Comparison of ENCODE assay signal across 17 mouse cellular contexts in the genomic region with DNA sequence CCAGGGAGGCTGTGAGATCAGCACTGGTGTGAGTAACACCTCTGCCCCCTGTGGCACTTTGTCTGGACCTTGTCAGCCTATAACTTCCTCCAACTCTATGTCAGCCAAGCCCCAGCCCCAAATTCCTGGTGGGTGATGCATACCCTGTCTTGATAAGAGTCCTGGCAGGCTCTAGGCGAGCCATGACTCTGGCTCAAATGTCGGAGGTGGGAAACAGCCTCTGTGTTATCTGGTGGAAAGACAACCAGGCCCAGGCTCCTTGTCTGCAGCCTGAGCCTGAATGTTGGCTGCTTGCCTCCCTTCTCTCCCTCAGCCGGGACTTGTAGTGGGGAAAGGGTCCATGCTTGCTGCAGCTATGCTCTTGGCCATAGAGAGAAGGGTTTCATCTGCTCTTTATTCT. TPM values are rescaled to one million over a fixed set of nuclear protein-coding genes. Genes with fewer than 3 reads are reported as not detected.
DNase-seq lines count a peak whose midpoint lies in the region; ATAC-seq and TF ChIP-seq lines count a peak whose summit lies in the region.
"Had no signal": no experiment of that assay in that cellular context is flagged by ENCODE, and none has a peak within 500 bp of the region (broad histone marks: within the 10 kb centered on the region; RNA-seq: fewer than 3 reads in every experiment).

No protein-coding gene starts in this region.

- TF ChIP-seq POLR2A in limb, embryonic 14.5 days (IDR thresholded peaks at IDR 0.05; ENCODE audit: borderline replicate concordance, extremely low read depth, insufficient read depth, insufficient read length) = no peak

- H3K36me3 ChIP-seq in heart, embryonic 10.5 days = no peaks in the 10 kb centered on the region
- no peaks in the 10 kb centered on the region for H3K36me3 ChIP-seq in lung, embryonic 15.5 days
- no peaks in the 10 kb centered on the region for H3K36me3 ChIP-seq in embryonic facial prominence, embryonic 14.5 days (ENCODE audit: control insufficient read depth, insufficient read depth, low read length)
- H3K36me3 ChIP-seq in limb, embryonic 14.5 days (ENCODE audit: control insufficient read depth, insufficient read depth, low read length) = no peaks in the 10 kb centered on the region
- H3K36me3 ChIP-seq: embryonic facial prominence, embryonic 15.5 days had no signal

- no peak overlapping the region for H3K4me2 ChIP-seq in lung, embryonic 15.5 days
- no peak overlapping the region for H3K4me2 ChIP-seq in embryonic facial prominence, embryonic 14.5 days (ENCODE audit: low read depth, low read length)
- H3K4me2 ChIP-seq in limb, embryonic 14.5 days (replicated peaks; ENCODE audit: low read depth, low read length, severe bottlenecking) = no peak overlapping the region
- H3K4me2 ChIP-seq: embryonic facial prominence, embryonic 15.5 days; forebrain, embryonic 13.5 days; midbrain, embryonic 11.5 days had no signal

- peaks cover 53% of the 10 kb centered on the region for H3K4me1 ChIP-seq in heart, embryonic 10.5 days
- H3K4me1 ChIP-seq in lung, embryonic 15.5 days = peaks cover 12% of the 10 kb centered on the region
- peaks cover 38% of the 10 kb centered on the region for H3K4me1 ChIP-seq in embryonic facial prominence, embryonic 14.5 days (ENCODE audit: control insufficient read depth, insufficient read depth, low read length)
- H3K4me1 ChIP-seq in limb, embryonic 14.5 days (ENCODE audit: control insufficient read depth, insufficient read depth, low read length) = peaks cover 47% of the 10 kb centered on the region

- 6% methylated on average over 3 of the region's 3 CpGs for WGBS in heart, embryonic 10.5 days
- 15% methylated on average over 3 of the region's 3 CpGs for WGBS in lung, embryonic 15.5 days
- 45% methylated on average over 3 of the region's 3 CpGs for WGBS in embryonic facial prominence, embryonic 14.5 days
- 55% methylated on average over 3 of the region's 3 CpGs for WGBS in limb, embryonic 14.5 days

- no peak overlapping the region for H3K9ac ChIP-seq in lung, embryonic 15.5 days
- no peak overlapping the region for H3K9ac ChIP-seq in embryonic facial prominence, embryonic 14.5 days (ENCODE audit: low read depth, low read length)
- no peak overlapping the region for H3K9ac ChIP-seq in limb, embryonic 14.5 days (ENCODE audit: low read depth, low read length, severe bottlenecking)
- H3K9ac ChIP-seq: embryonic facial prominence, embryonic 15.5 days; forebrain, embryonic 13.5 days had no signal

- H3K27ac ChIP-seq in heart, embryonic 10.5 days = peak overlapping the region; percentile 66
- H3K27ac ChIP-seq in lung, embryonic 15.5 days = no peak overlapping the region
- H3K27ac ChIP-seq in embryonic facial prominence, embryonic 14.5 days (replicated peaks; ENCODE audit: low read depth, low read length) = peak overlapping the region; percentile 59; the same call in 1 of the 2 replicates
- H3K27ac ChIP-seq in limb, embryonic 14.5 days (replicated peaks; ENCODE audit: low read depth, low read length) = 0 out of 2 replicates have a peak overlapping the region, but pooled peaks have one; percentile 22
- H3K27ac ChIP-seq: forebrain, embryonic 13.5 days had no signal

- peak; percentile 93 for DNase-seq in heart, embryonic 10.5 days (ENCODE audit: low spot score)
- DNase-seq in heart, adult 8-10 months (ENCODE audit: low spot score) = no peak
- DNase-seq in lung, postnatal 4 days = no peak
- DNase-seq in embryonic facial prominence, embryonic 14.5 days (ENCODE audit: low spot score) = peak; percentile 41
- DNase-seq in limb, embryonic 14.5 days (ENCODE audit: low spot score) = no peak
- DNase-seq in left cerebral cortex, adult 9 months (ENCODE audit: low spot score in 2 of 2) = no peak
- DNase-seq in right cerebral cortex, postnatal 25 days = no peak
- DNase-seq: adrenal gland, adult 2 months; cerebellum, adult 18-20 months; kidney, adult 9 months; lung, postnatal 14 days had no signal

- H3K9me3 ChIP-seq in heart, embryonic 10.5 days = no peaks in the 10 kb centered on the region
- H3K9me3 ChIP-seq in lung, embryonic 15.5 days = no peaks in the 10 kb centered on the region
- H3K9me3 ChIP-seq in embryonic facial prominence, embryonic 14.5 days (ENCODE audit: control insufficient read depth, low read length) = no peaks in the 10 kb centered on the region
- no peaks in the 10 kb centered on the region for H3K9me3 ChIP-seq in limb, embryonic 14.5 days (ENCODE audit: control insufficient read depth, low read length)
- H3K9me3 ChIP-seq: embryonic facial prominence, embryonic 15.5 days; forebrain, embryonic 13.5 days had no signal

- ATAC-seq in lung, embryonic 15.5 days (ENCODE audit: borderline replicate concordance, extremely low read depth, low FRiP score, low TSS enrichment) = 0 out of 2 replicates have a peak, but pooled peaks have one; percentile 17
- ATAC-seq in embryonic facial prominence, embryonic 14.5 days (ENCODE audit: low read depth) = no peak
- no peak for ATAC-seq in limb, embryonic 14.5 days (ENCODE audit: low FRiP score, low read depth)
- ATAC-seq: forebrain, embryonic 13.5 days; inflammation-experienced regulatory T-cells, adult 6 months had no signal

- H3K4me3 ChIP-seq in heart, embryonic 10.5 days = no peak overlapping the region
- H3K4me3 ChIP-seq in lung, embryonic 15.5 days = no peak overlapping the region
- H3K4me3 ChIP-seq in embryonic facial prominence, embryonic 14.5 days (ENCODE audit: low read depth, low read length) = no peak overlapping the region
- no peak overlapping the region for H3K4me3 ChIP-seq in limb, embryonic 14.5 days (replicated peaks; ENCODE audit: low read length)
- H3K4me3 ChIP-seq: embryonic facial prominence, embryonic 15.5 days; forebrain, embryonic 13.5 days had no signal

- H3K27me3 ChIP-seq in heart, embryonic 10.5 days (ENCODE audit: insufficient read depth, poor library complexity, severe bottlenecking) = peaks cover 24% of the 10 kb centered on the region
- peaks cover 27% of the 10 kb centered on the region for H3K27me3 ChIP-seq in lung, embryonic 15.5 days
- no peaks in the 10 kb centered on the region for H3K27me3 ChIP-seq in embryonic facial prominence, embryonic 14.5 days (replicated peaks; ENCODE audit: control insufficient read depth, insufficient read depth, low read length)
- no peaks in the 10 kb centered on the region for H3K27me3 ChIP-seq in limb, embryonic 14.5 days (ENCODE audit: control insufficient read depth, insufficient read depth, low read length)
- H3K27me3 ChIP-seq: embryonic facial prominence, embryonic 15.5 days had no signal

RNA-seq across cellular contexts. Expression of a gene that starts 1.4 kb away (rescaled TPM):
- 99.3 and 114 TPM in 2 replicates for polyA plus RNA-seq in heart, embryonic 10.5 days (2016; fragmentation: Nextera tagmentation; extraction: Ambion mirVana)
- total RNA-seq in heart, adult 8-10 months (2022) = 10 to 100 TPM; 42.1 to 59.3 (median 49.9) TPM
- 53.0 and 65.0 TPM in 2 replicates for polyA plus RNA-seq in lung, embryonic 15.5 days (2015; fragmentation: Nextera tagmentation; extraction: Ambion mirVana)
- 202 and 230 TPM in 2 replicates for polyA plus RNA-seq in embryonic facial prominence, embryonic 14.5 days (2014; fragmentation: Nextera tagmentation; extraction: Ambion mirVana)
- 294 and 404 TPM in 2 replicates for polyA plus RNA-seq in limb, embryonic 14.5 days (2012; rRNA removed)
- polyA plus RNA-seq in limb, embryonic 14.5 days (2014; fragmentation: Nextera tagmentation; extraction: Ambion mirVana) = 219 and 254 TPM in 2 replicates
- total RNA-seq: neutrophil, adult 5-6 weeks had no signal

RNA-seq across cellular contexts. Expression of a gene that starts 54.4 kb away (rescaled TPM):
- polyA plus RNA-seq in heart, embryonic 10.5 days (2016; fragmentation: Nextera tagmentation; extraction: Ambion mirVana) = 6.4 and 6.8 TPM in 2 replicates
- total RNA-seq in heart, adult 8-10 months (2022) = 10 to 100 TPM; 20.1 to 24.7 (median 23.3) TPM
- 7.5 and 8.2 TPM in 2 replicates for polyA plus RNA-seq in lung, embryonic 15.5 days (2015; fragmentation: Nextera tagmentation; extraction: Ambion mirVana)
- 15.4 and 15.7 TPM in 2 replicates for polyA plus RNA-seq in embryonic facial prominence, embryonic 14.5 days (2014; fragmentation: Nextera tagmentation; extraction: Ambion mirVana)
- 43.9 and 46.0 TPM in 2 replicates for polyA plus RNA-seq in limb, embryonic 14.5 days (2012; rRNA removed)
- polyA plus RNA-seq in limb, embryonic 14.5 days (2014; fragmentation: Nextera tagmentation; extraction: Ambion mirVana) = 18.1 and 18.5 TPM in 2 replicates

Comparison
In these comparisons a context has a peak if more than half of its experiments do, and no peak if none do; other contexts are left out.
1. DNase-seq: peak in heart, embryonic 10.5 days (single experiment) and embryonic facial prominence, embryonic 14.5 days (single experiment); none in heart, adult 8-10 months (single experiment), lung, postnatal 4 days (0 of 2), limb, embryonic 14.5 days (single experiment), left cerebral cortex, adult 9 months (0 of 2) and right cerebral cortex, postnatal 25 days (single experiment).